ENCODE assay signal across 24 mouse cellular contexts in genomic region chr15:97808532-97808931, GRCm38 (mm10). TPM values are rescaled to one million over a fixed set of nuclear protein-coding genes. Genes with fewer than 3 reads are reported as not detected.
DNase-seq lines count a peak whose midpoint lies in the region; TF ChIP-seq lines count a peak whose summit lies in the region.
"Had no signal": no experiment of that assay in that cellular context is flagged by ENCODE, and none has a peak within 500 bp of the region (broad histone marks: within the 10 kb centered on the region; RNA-seq: fewer than 3 reads in every experiment).

No protein-coding gene starts in this region.

- no peaks in the 10 kb centered on the region for H3K36me3 ChIP-seq in E14TG2a.4 (ENCODE audit: insufficient read depth, low read length)
- no peaks in the 10 kb centered on the region for H3K36me3 ChIP-seq in ES-E14 (ENCODE audit: control insufficient read depth, insufficient read depth, low read length, poor library complexity, severe bottlenecking)

- H3K9ac ChIP-seq in ES-E14 (ENCODE audit: insufficient read depth, low read depth, low read length, poor library complexity, severe bottlenecking): no peak overlapping the region
- H3K9ac ChIP-seq: embryonic facial prominence, embryonic 13.5 days; embryonic facial prominence, embryonic 15.5 days; forebrain, embryonic 12.5 days had no signal

- H3K27me3 ChIP-seq in E14TG2a.4 (ENCODE audit: insufficient read depth, low read length): peaks cover 61% of the 10 kb centered on the region
- H3K27me3 ChIP-seq: CH12.LX; embryonic facial prominence, embryonic 13.5 days; embryonic facial prominence, embryonic 15.5 days; forebrain, embryonic 12.5 days had no signal

- in situ Hi-C loops in ES-E14 (cut with MboI; ENCODE audit: low sequenced_read_pairs in 2 of 2, unreplicated experiment in 2 of 2): no loop called here

- H3K4me3 ChIP-seq in E14TG2a.4 (replicated peaks; ENCODE audit: low read length) (peak overlapping the region; percentile 60), ES-E14 (ENCODE audit: insufficient read depth in 1 of 2, low read depth in 1 of 2, low read length in 2 of 2, poor library complexity in 1 of 2, severe bottlenecking in 1 of 2) (peak overlapping the region; percentile 9 to 40; a peak in 2 of 4 replicates)
- H3K4me3 ChIP-seq: embryonic facial prominence, embryonic 13.5 days; embryonic facial prominence, embryonic 15.5 days; erythroblast, embryonic 14.5 days; forebrain, embryonic 10.5 days; forebrain, embryonic 12.5 days had no signal

- intact Hi-C loops in gastrocnemius, postnatal 14 days (cut with DNase I; ENCODE audit: low total_unique reads): loop anchor here (5.0 kb wide), 1 partner anchor 44 kb away; no protein-coding TSS in a partner anchor

- DNase-seq in adrenal gland, adult 2 months: peak; percentile 69
- DNase-seq in adrenal gland, adult 8-10 months: no peak
- DNase-seq in heart, adult 11 months: peak; percentile 89
- DNase-seq in heart, postnatal 4 days: no peak
- no peak for DNase-seq in ES-E14 (ENCODE audit: low read depth, low spot score)
- DNase-seq in spleen, postnatal 4 days (ENCODE audit: low spot score in 2 of 2): no peak
- DNase-seq in gastrocnemius, postnatal 14 days: no peak
- DNase-seq: adrenal gland, postnatal 10 days; adrenal gland, postnatal 25 days; B cell, adult 2 months; cerebellum, adult 11 months; cerebellum, adult 18-20 months; cerebellum, adult 8-10 months; cerebellum, adult 9-11 months; cerebellum, postnatal 14 days; cerebellum, postnatal 36 days; embryo, embryonic 11 days had no signal

- TF ChIP-seq CTCF in E14TG2a.4 (conservative IDR thresholded peaks at IDR 0.05; ENCODE audit: low read length): no peak

- H3K9me3 ChIP-seq in E14TG2a.4 (ENCODE audit: low read length): no peaks in the 10 kb centered on the region
- no peaks in the 10 kb centered on the region for H3K9me3 ChIP-seq in ES-E14 (ENCODE audit: control insufficient read depth, insufficient read depth, low read depth, low read length)
- H3K9me3 ChIP-seq: embryonic facial prominence, embryonic 13.5 days; embryonic facial prominence, embryonic 15.5 days; forebrain, embryonic 10.5 days; forebrain, embryonic 12.5 days had no signal

- no peak overlapping the region for H3K27ac ChIP-seq in ES-E14 (ENCODE audit: insufficient read depth, low read depth, low read length, poor library complexity, severe bottlenecking)
- H3K27ac ChIP-seq: embryonic facial prominence, embryonic 13.5 days; embryonic facial prominence, embryonic 15.5 days; forebrain, embryonic 10.5 days; forebrain, embryonic 12.5 days had no signal

- H3K4me1 ChIP-seq in E14TG2a.4 (replicated peaks; ENCODE audit: low read depth, low read length) (peaks cover 60% of the 10 kb centered on the region), ES-E14 (ENCODE audit: control insufficient read depth in 2 of 2, insufficient read depth in 2 of 2, low read length in 2 of 2, poor library complexity in 1 of 2) (peaks cover 7 to 9% of the 10 kb centered on the region in 2 experiments; a peak in 1 of 4 replicates)

TF ChIP-seq in ES-E14, 5 proteins besides CTCF, POLR2A, EP300 and RAD21:
- TF ChIP-seq HCFC1 (IDR thresholded peaks at IDR 0.05; ENCODE audit: borderline replicate concordance, insufficient read depth, low read length): no peak
- no peak for TF ChIP-seq ZC3H11A (IDR thresholded peaks at IDR 0.05; ENCODE audit: borderline replicate concordance, low read depth, low read length)
- no peak for TF ChIP-seq MAFK (IDR thresholded peaks at IDR 0.05; ENCODE audit: insufficient read depth, low read depth, low read length)
- no peak for TF ChIP-seq ZNF384 (IDR thresholded peaks at IDR 0.05; ENCODE audit: low read depth, low read length)

RNA-seq across cellular contexts. Expression of gene Slc48a1, which starts 30.2 kb away (rescaled TPM):
- 100 to 1,000 TPM; 116 to 158 TPM for total RNA-seq in adrenal gland, adult 2 months (2021)
- polyA plus RNA-seq in adrenal gland, adult 2 months (2012; rRNA removed): 204 and 217 TPM in 2 replicates
- 100 to 1,000 TPM; 120 to 216 (median 160) TPM for total RNA-seq in adrenal gland, adult 8-10 months (2022)
- 10 to 100 TPM; 58.7 to 59.2 TPM for total RNA-seq in heart, postnatal 4 days (2021)
- 15.8 and 18.6 TPM in 2 replicates for total RNA-seq in ES-E14 (2012; rRNA removed)
- 10 to 100 TPM; 39.9 to 40.3 TPM for total RNA-seq in gastrocnemius, postnatal 14 days (2021)

RNA-seq across cellular contexts. Expression of gene Hdac7, which starts 35.8 kb away (rescaled TPM):
- 10 to 100 TPM; 52.5 to 65.1 TPM for total RNA-seq in adrenal gland, adult 2 months (2021)
- 256 and 263 TPM in 2 replicates for polyA plus RNA-seq in adrenal gland, adult 2 months (2012; rRNA removed)
- 100 to 1,000 TPM in 2 of 4 experiments, 10 to 100 TPM in 2; 86.1 to 106 (median 96.2) TPM for total RNA-seq in adrenal gland, adult 8-10 months (2022)
- 10 to 100 TPM; 51.6 to 52.0 TPM for total RNA-seq in heart, postnatal 4 days (2021)
- 4.4 and 7.4 TPM in 2 replicates for total RNA-seq in ES-E14 (2012; rRNA removed)
- 10 to 100 TPM; 18.2 to 23.3 TPM for total RNA-seq in gastrocnemius, postnatal 14 days (2021)

RNA-seq across cellular contexts. Expression of gene Rapgef3, which starts 40.8 kb away (rescaled TPM):
- total RNA-seq in adrenal gland, adult 2 months (2021): 10 to 100 TPM; 13.4 to 18.6 TPM
- polyA plus RNA-seq in adrenal gland, adult 2 months (2012; rRNA removed): 44.5 and 52.6 TPM in 2 replicates
- total RNA-seq in adrenal gland, adult 8-10 months (2022): 10 to 100 TPM; 12.2 to 39.5 (median 25.7) TPM
- 10 to 100 TPM; 32.7 to 33.4 TPM for total RNA-seq in heart, postnatal 4 days (2021)
- 12.5 and 12.7 TPM in 2 replicates for total RNA-seq in ES-E14 (2012; rRNA removed)
- 1 to 10 TPM; 6.2 to 9.7 TPM for total RNA-seq in gastrocnemius, postnatal 14 days (2021)
- polyA plus RNA-seq: erythroblast, embryonic 14.5 days had no signal

Comparison
In these comparisons a context has a peak if more than half of its experiments do, and no peak if none do; other contexts are left out.
1. DNase-seq: peak in adrenal gland, adult 2 months (single experiment) and heart, adult 11 months (single experiment); none in adrenal gland, adult 8-10 months (single experiment), heart, postnatal 4 days (single experiment), ES-E14 (single experiment), spleen, postnatal 4 days (0 of 2) and gastrocnemius, postnatal 14 days (single experiment).